Mouse (Mus musculus) embryonic facial prominence, embryonic 14.5 days (tissue): Measurements from ENCODE around the gene Gm3298. TPM values are rescaled to one million over a fixed set of nuclear protein-coding genes. Genes with fewer than 3 reads are reported as not detected.
"Not testable (repeated sequence)": the region's sequence is repeated elsewhere in the genome, so short reads cannot be mapped to it uniquely, and the experiment has no call there.

Experiments used
- ATAC-seq: fragments of 200-750 bp; cut with Nextera tagmentation; 2 replicates; pipeline ENCODE4 v1.8.0; 2017; ENCODE audit warnings: low read depth, moderate number of reproducible peaks, moderate TSS enrichment
- DNase-seq: peaks from one replicate; pipeline ENCODE4 v3.0.0-alpha.2; 2015; ENCODE audit warnings: low spot score
- H3K27ac ChIP-seq: fragments of 300-500 bp; sonication (generic); replicated peaks from 2 replicates; pipeline ENCODE4 v1.5.1; 2014; ENCODE audit warnings: low read depth, mild to moderate bottlenecking, low read length, moderate library complexity
- H3K27me3 ChIP-seq: fragments of 300-500 bp; sonication (generic); replicated peaks from 2 replicates; pipeline ENCODE4 v1.6.1; 2014; ENCODE audit warnings: low read length; ENCODE audit not compliant: control insufficient read depth, insufficient read depth
- H3K36me3 ChIP-seq: fragments of 300-500 bp; sonication (generic); 2 replicates; pipeline ENCODE4 v1.6.1; 2014; ENCODE audit warnings: low read length, mixed read lengths; ENCODE audit not compliant: control insufficient read depth, insufficient read depth
- H3K4me1 ChIP-seq: fragments of 300-500 bp; sonication (generic); 2 replicates; pipeline ENCODE4 v1.6.1; 2014; ENCODE audit warnings: antibody characterized with exemption, low read length; ENCODE audit not compliant: control insufficient read depth, insufficient read depth
- H3K4me2 ChIP-seq: fragments of 300-500 bp; sonication (generic); 2 replicates; pipeline ENCODE4 v1.6.1; 2014; ENCODE audit warnings: low read depth, mild to moderate bottlenecking, low read length, moderate library complexity, mixed read lengths
- H3K4me3 ChIP-seq: fragments of 300-500 bp; sonication (generic); 2 replicates; pipeline ENCODE4 v1.5.1; 2014; ENCODE audit warnings: low read depth, mild to moderate bottlenecking, low read length
- H3K9ac ChIP-seq: fragments of 300-500 bp; sonication (generic); 2 replicates; pipeline ENCODE4 v1.6.1; 2014; ENCODE audit warnings: low read depth, mild to moderate bottlenecking, low read length, moderate library complexity, mixed read lengths
- H3K9me3 ChIP-seq: fragments of 300-500 bp; sonication (generic); 2 replicates; pipeline ENCODE4 v1.6.1; 2016; ENCODE audit warnings: low read length; ENCODE audit not compliant: control insufficient read depth
- WGBS: fragments of 180-500 bp; shearing (Covaris S2); extraction: QIAGEN DNeasy Blood & Tissue Kit; methylation state at CpG from one replicate; pipeline ENCODE4 v1.1.7; 2014; 5-methylcytosine and 5-hydroxymethylcytosine counted together
- polyA plus RNA-seq: library from polyadenylated mRNA; unstranded; fragments of >200 nt; fragmentation: Nextera tagmentation; extraction: Ambion mirVana; gene quantifications from 2 replicates; pipeline ENCODE4 v1.2.1, GENCODE M21; 2014

Gm3298 gene
- polyA plus RNA-seq: not detected in 2 replicates

GRCm38 (mm10) chr14:5015591-5015990 lies at the start of gene Gm3298:
Gene Gm3298 (plus strand): TSS chr14:5015891.
- not testable (repeated sequence) for H3K4me1 ChIP-seq, H3K27ac ChIP-seq, H3K27me3 ChIP-seq, H3K4me3 ChIP-seq, H3K36me3 ChIP-seq, DNase-seq, H3K9ac ChIP-seq, H3K9me3 ChIP-seq, ATAC-seq, H3K4me2 ChIP-seq
- no CpG with 5 or more reads among the region's 2 CpGs for WGBS

- not testable (repeated sequence) for H3K27ac ChIP-seq, H3K9ac ChIP-seq, H3K4me2 ChIP-seq, H3K4me1 ChIP-seq, DNase-seq, H3K36me3 ChIP-seq, H3K4me3 ChIP-seq, ATAC-seq, H3K27me3 ChIP-seq, H3K9me3 ChIP-seq
Observed at GRCm38 (mm10) chr14:4983635-4984034, 32.1 kb upstream of the Gm3298 start, which contains the start of gene Gm8297. Gene Gm8297 (plus strand): TSS chr14:4983935.

DNA sequence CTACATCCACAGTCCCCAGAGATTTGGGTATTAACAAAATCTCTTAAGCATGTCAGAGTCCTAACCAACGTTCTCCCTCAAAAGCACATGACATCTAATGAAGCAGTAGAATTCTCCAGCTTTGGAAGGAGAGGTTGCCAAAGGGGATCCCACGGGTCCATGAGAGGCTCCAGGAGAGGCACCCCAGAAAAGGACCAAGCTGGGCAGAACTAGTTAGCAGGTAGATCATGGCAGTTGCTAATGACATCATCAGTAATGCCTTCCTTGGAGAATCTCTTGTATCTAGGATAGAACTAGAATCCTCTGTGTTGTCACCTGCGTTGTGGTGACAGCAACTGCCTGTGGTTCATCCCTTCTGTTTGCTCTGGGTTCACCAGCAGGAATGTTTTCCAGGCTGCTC lies 34.6 kb downstream of the Gm3298 start, which contains the start of gene 4930555G01Rik:
4930555G01Rik (plus strand) TSS at position 301 of the 400 bp plus-strand sequence.
- ATAC-seq, H3K27ac ChIP-seq: not testable (repeated sequence)
- no CpG with 5 or more reads among the region's 3 CpGs for WGBS

More for the DNA sequence above, 34.6 kb downstream of the Gm3298 start, which contains the start of gene 4930555G01Rik:
- not testable (repeated sequence) for H3K9ac ChIP-seq, H3K4me3 ChIP-seq, H3K4me1 ChIP-seq, H3K4me2 ChIP-seq, H3K27me3 ChIP-seq, H3K9me3 ChIP-seq, H3K36me3 ChIP-seq, DNase-seq

Other genes starting within 250 kb of the Gm3298 start
- not detected in 2 replicates for gene Gm9602, start 239.6 kb upstream of the Gm3298 start, polyA plus RNA-seq
- gene Gm3269, start 177.8 kb upstream of the Gm3298 start, polyA plus RNA-seq: not detected in 2 replicates
- gene Gm3264, start 160.3 kb upstream of the Gm3298 start, polyA plus RNA-seq: 0.28 and 0.81 TPM in 2 replicates
- not detected in 2 replicates for gene Gm3278, start 123.5 kb upstream of the Gm3298 start, polyA plus RNA-seq
- not detected in 2 replicates for gene Gm8297, start 32.0 kb upstream of the Gm3298 start, polyA plus RNA-seq
- not detected in 2 replicates for gene 4930555G01Rik, start 34.7 kb downstream of the Gm3298 start, polyA plus RNA-seq
- 0.38 and 0.57 TPM in 2 replicates for gene Gm8281, start 55.1 kb downstream of the Gm3298 start, polyA plus RNA-seq
- not detected in 2 replicates for gene Gm8279, start 115.6 kb downstream of the Gm3298 start, polyA plus RNA-seq
- not detected in 2 replicates for gene Gm3317, start 148.6 kb downstream of the Gm3298 start, polyA plus RNA-seq
- gene Gm8271, start 169.9 kb downstream of the Gm3298 start, polyA plus RNA-seq: not detected in 2 replicates
- not detected in 2 replicates for gene Gm3526, start 244.7 kb downstream of the Gm3298 start, polyA plus RNA-seq